Mouse (Mus musculus) heart, adult 8-10 months (tissue): ENCODE measurements at regions not wholly inside any gene's neighbourhood (a gene's known extent, or its start where the extent isn't known, plus 50 kb on each side); places are given as distances from the start of the nearest gene placed in this dataset.

ENCODE experiments used
- DNase-seq: peaks from one replicate; pipeline ENCODE4 v3.0.0; 2022; ENCODE audit warnings: low spot score

GRCm38 (mm10) chr14:72942571-72942970, 106.3 kb downstream of the Cysltr2 start:
- DNase-seq, result no peak

- DNase-seq, result no peak
Measured at GRCm38 (mm10) chr14:72939067-72939393, 109.9 kb downstream of the Cysltr2 start.

GRCm38 (mm10) chr14:72938382-72939066, 110.4 kb downstream of the Cysltr2 start:
- no peak for DNase-seq

- DNase-seq, result no peak
Measured at GRCm38 (mm10) chr14:72933598-72933997, 115.3 kb downstream of the Cysltr2 start.

GRCm38 (mm10) chr14:72932296-72932695, 116.6 kb downstream of the Cysltr2 start:
- peak; percentile 23 for DNase-seq

DNA sequence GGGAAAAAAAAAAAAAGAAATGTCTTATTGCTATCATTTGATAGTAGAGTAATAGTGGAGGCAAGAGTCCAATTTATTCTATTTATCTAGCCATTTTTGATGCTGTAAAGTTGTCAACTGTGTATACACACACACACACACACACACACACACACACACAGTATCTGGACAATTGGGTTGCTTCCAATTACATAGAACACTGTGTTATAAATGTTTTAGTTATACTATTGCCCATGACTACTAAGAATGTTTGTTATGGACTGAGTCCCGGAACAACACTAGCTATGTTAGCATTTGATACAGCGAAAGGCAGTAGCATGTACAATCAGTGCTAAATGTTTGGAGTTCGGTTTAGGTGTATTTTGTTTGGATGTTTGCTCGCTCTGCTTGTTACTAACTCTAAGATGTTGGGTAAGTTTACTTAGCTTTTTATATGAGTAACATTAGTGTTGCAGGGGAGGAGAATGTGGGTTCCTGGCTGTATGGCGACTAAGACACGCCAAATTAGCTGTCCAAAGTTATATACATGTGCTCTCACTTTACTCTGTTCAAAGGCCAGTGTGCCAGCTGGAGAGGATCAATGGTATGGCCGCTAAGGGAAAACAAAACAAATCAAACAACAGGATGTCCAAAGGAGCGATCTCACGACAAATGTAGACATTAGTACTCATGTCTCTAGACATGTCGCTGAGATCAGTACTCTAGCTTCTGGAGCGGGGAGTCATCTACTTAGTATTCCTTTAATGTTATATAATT, 147.6 kb downstream of the Cysltr2 start:
- no peak for DNase-seq

GRCm38 (mm10) chr14:72899630-72900029, 149.3 kb downstream of the Cysltr2 start:
- DNase-seq, result no peak

GRCm38 (mm10) chr14:72892316-72892715, 156.6 kb downstream of the Cysltr2 start:
- DNase-seq, result no peak

GRCm38 (mm10) chr14:72889663-72890062, 159.3 kb downstream of the Cysltr2 start:
- no peak for DNase-seq

- no peak for DNase-seq
Measured at GRCm38 (mm10) chr14:72887470-72888071, 161.3 kb downstream of the Cysltr2 start.

DNA sequence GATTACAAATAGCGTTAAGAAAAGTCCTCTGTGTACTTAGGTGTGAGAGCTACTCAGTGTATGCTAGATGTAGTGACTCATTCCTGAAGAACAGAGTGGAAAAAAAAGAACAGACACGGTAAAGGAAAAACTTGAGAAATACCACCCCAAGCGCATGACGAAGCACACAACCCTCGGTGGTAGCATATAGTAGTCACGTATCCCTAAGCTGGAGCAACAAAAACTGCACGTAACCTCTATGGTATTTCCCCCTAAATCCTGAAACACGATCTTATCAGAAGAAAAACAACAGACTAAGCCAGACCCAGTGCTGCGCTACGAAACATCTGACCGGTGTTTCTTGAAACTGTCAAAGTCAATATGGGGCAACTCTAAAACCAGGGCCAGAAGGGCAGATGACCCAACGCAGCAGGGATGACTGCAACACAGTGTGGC, 162.0 kb downstream of the Cysltr2 start:
- DNase-seq, result peak; percentile 31

DNA sequence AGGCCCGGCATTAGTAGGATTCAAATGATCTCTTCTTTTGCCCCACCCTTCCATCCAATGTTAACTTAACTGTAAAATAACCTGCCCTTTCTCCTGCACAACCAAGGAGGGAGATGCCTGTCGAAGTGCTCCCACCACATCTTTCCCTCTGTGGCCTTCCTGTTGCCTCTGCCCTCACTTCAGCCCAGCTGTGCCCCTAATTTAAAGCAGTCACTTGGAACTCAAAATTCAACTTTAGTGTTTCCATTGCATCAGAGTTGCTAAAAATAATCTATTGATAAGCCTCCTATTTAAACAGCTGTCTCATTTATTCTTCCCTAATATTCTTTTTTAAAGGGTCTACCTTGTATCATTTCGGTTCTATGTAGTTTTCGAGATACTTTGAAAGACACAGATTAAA, 163.1 kb downstream of the Cysltr2 start:
- no peak for DNase-seq

GRCm38 (mm10) chr14:72884561-72884960, 164.4 kb downstream of the Cysltr2 start:
- no peak for DNase-seq

DNA sequence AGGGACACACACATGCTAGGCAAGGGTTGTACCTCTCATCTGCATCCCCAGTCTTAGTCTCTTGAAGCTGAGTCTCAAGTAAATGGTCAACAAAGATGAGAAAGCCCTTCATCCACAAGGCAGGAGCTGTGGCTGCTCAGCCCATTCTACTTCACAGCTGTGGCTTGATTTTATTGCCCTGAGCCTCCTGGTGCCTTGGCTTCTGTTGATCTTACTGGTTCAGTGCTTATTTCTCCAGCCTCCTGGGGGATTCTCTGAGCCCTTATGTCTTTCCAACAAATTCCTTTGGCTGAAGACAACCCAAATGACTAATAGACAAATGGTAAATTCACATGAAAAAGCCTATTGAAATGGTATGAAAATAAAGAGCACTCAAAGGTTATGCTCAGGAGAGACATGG, 167.3 kb upstream of the Fndc3a start:
- peak; percentile 38 for DNase-seq

DNA sequence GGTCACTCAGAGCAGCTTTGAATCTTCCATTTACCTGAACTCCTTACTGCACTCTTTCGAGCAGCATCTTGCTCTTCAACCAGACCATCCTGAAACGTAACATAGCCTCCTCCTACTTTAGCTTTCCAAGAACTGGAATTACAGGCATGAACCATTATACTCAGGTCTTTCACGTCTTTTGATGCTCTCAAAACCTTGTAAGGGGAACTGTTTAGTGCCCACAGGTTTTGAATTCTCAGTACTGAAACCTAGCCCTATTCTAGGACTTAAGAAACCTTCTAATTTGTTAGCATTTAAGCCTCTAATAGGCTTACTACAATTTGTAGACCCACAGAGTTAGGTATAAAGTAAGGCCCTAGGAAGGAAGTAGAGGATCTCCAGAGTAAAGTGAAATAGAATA, 163.7 kb upstream of the Fndc3a start:
- no peak for DNase-seq

DNA sequence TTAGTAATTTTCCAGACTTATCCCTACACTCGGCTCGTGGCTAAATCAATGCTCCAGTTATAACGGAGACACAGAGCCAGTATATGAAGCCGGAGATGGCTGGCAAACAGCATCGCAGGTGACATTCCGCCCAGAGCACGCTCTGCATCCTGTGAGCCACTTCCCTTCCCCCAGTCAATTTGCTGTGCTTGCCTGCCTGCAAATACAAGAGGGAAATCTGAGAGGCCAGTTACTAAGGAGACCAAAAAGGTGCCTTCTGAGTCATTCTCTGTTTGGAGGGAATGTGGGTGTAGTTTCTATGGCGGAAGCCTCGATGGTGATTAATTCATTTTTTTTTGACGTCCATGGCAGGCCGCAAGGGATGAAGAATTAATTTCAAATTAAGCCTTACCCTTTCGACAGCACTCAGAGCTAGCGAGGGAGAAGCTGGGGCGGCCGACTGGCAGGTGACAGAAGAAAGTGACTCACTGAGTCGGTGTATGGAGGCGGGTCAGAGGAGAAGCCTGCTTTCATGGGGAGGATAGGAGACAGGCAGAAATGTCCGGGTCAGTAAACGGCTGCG, 159.5 kb upstream of the Fndc3a start:
- DNase-seq, result no peak

DNA sequence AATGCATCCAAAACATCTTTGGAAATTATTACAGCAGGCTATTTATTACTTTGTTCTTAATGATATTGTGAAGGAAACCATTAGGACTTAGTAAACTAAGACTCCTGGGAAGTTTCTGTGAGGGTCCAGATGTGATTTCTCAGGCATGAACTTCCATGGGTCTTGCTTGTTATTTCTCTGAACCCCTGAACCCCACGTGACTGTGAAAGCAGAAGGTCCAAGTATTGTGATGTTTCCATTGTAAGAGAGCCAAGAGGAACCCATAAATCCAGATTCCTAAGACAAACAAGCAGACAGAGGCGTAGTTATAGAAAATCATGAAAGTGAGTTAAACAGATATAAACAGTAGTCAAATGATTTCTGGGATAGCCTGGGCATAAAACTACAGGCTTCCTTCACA, 157.1 kb upstream of the Fndc3a start:
- DNase-seq, result no peak

DNA sequence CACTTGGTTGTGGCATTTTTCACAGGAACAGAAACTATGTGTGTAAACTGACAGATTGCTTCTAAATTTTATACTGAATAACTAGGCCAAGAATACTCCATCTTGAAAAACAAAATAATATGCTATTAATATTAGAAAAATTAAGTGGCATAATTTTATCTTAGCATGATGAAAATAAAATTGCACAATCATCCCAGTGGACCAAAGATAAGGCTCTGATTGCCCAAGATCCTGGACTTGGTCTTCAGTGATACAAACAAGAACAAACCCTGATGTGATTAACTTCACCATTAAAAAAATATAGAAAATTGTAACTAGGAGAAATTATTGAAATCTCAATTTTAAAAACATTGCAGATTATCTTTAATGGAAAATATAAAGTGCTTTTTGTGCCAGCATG, 155.7 kb upstream of the Fndc3a start:
- DNase-seq, result peak; percentile 69

- DNase-seq, result no peak
Measured at GRCm38 (mm10) chr14:72864792-72865191, 155.0 kb upstream of the Fndc3a start.

GRCm38 (mm10) chr14:72864130-72864529, 154.3 kb upstream of the Fndc3a start:
- DNase-seq, result no peak

GRCm38 (mm10) chr14:72862806-72863526, 153.2 kb upstream of the Fndc3a start:
- DNase-seq, result no peak

- no peak for DNase-seq
Measured at GRCm38 (mm10) chr14:72854226-72854625, 144.4 kb upstream of the Fndc3a start.
